8 mouse cellular contexts compared by ENCODE assay signal in genomic region chr6:64730030-64730429, GRCm38 (mm10). TPM values are rescaled to one million over a fixed set of nuclear protein-coding genes. Genes with fewer than 3 reads are reported as not detected.
DNase-seq lines count a peak whose midpoint lies in the region; ATAC-seq and TF ChIP-seq lines count a peak whose summit lies in the region.

No protein-coding gene starts in this region.

- H3K4me2 ChIP-seq in heart, embryonic 13.5 days = peak overlapping the region; percentile 95
- H3K4me2 ChIP-seq in forebrain, postnatal 0 days (ENCODE audit: low read depth) = peak overlapping the region; percentile 57

- H3K9ac ChIP-seq in heart, embryonic 13.5 days = no peak overlapping the region
- H3K9ac ChIP-seq in forebrain, postnatal 0 days = no peak overlapping the region

- intact Hi-C loops in heart, postnatal 14 days (cut with DNase I) = no loop called here

- H3K4me1 ChIP-seq in heart, embryonic 13.5 days = peaks cover 40% of the 10 kb centered on the region
- peaks cover 10% of the 10 kb centered on the region for H3K4me1 ChIP-seq in forebrain, postnatal 0 days (ENCODE audit: insufficient read depth)

- H3K36me3 ChIP-seq in heart, embryonic 13.5 days = no peaks in the 10 kb centered on the region
- no peaks in the 10 kb centered on the region for H3K36me3 ChIP-seq in forebrain, postnatal 0 days (ENCODE audit: insufficient read depth)

- H3K27ac ChIP-seq in heart, embryonic 13.5 days (replicated peaks) = no peak overlapping the region
- no peak overlapping the region for H3K27ac ChIP-seq in forebrain, postnatal 0 days (ENCODE audit: low read depth, low read length)

- H3K4me3 ChIP-seq in heart, embryonic 13.5 days = peak overlapping the region; percentile 58
- peak overlapping the region; percentile 37 for H3K4me3 ChIP-seq in forebrain, postnatal 0 days (ENCODE audit: low read depth, low read length)

- ATAC-seq in heart, embryonic 13.5 days (ENCODE audit: extremely low read depth, insufficient number of reproducible peaks, low FRiP score, low TSS enrichment) = no peak
- ATAC-seq in forebrain, postnatal 0 days = no peak
- ATAC-seq in megakaryocyte progenitor cell, adult 5-6 weeks (replicated peaks; ENCODE audit: poor library complexity) = peak; percentile 5; the same call in 1 of the 2 replicates

- no peak for TF ChIP-seq CTCF in brain, embryonic 14.5 days (IDR thresholded peaks at IDR 0.05; ENCODE audit: borderline replicate concordance, extremely low read depth, insufficient read depth, insufficient read length)
- no peak for TF ChIP-seq CTCF in forebrain, postnatal 0 days (IDR thresholded peaks at IDR 0.05; ENCODE audit: low read depth)

- no peak for DNase-seq in heart, postnatal 14 days
- peak; percentile 40 for DNase-seq in brain, embryonic 14.5 days (ENCODE audit: low read depth)
- DNase-seq in forebrain, postnatal 0 days = no peak
- no peak for DNase-seq in thymus, postnatal 25 days
- DNase-seq in left cerebral cortex, adult 18-20 months (ENCODE audit: low spot score in 2 of 2) = no peak
- no peak for DNase-seq in thymus, postnatal 0 days (ENCODE audit: low spot score)

- TF ChIP-seq POLR2A in brain, embryonic 14.5 days (IDR thresholded peaks at IDR 0.05; ENCODE audit: borderline replicate concordance, extremely low read depth, insufficient read depth, insufficient read length, poor library complexity, severe bottlenecking) = no peak

- H3K9me3 ChIP-seq in heart, embryonic 13.5 days = no peaks in the 10 kb centered on the region
- no peaks in the 10 kb centered on the region for H3K9me3 ChIP-seq in forebrain, postnatal 0 days (ENCODE audit: low read length)

- peaks cover 82% of the 10 kb centered on the region for H3K27me3 ChIP-seq in heart, embryonic 13.5 days (replicated peaks)
- H3K27me3 ChIP-seq in forebrain, postnatal 0 days (ENCODE audit: insufficient read depth, low read length) = peaks cover 73% of the 10 kb centered on the region

- 1% methylated on average over 19 of the region's 19 CpGs for WGBS in heart, embryonic 13.5 days
- WGBS in forebrain, postnatal 0 days = under 1% methylated on average over 19 of the region's 19 CpGs

RNA-seq across cellular contexts. Expression of gene Atoh1, which starts 1.1 kb away (rescaled TPM):
- polyA plus RNA-seq in heart, embryonic 13.5 days (2015; fragmentation: Nextera tagmentation; extraction: Ambion mirVana) = not detected in 2 replicates
- total RNA-seq in heart, postnatal 14 days (2021) = not detected
- 1.2 and 5.9 TPM in 2 replicates for polyA plus RNA-seq in brain, embryonic 14.5 days (2012; rRNA removed)
- total RNA-seq in forebrain, postnatal 0 days (2014; rRNA removed) = not detected in 2 replicates
- not detected in 2 replicates for polyA plus RNA-seq in forebrain, postnatal 0 days (2015; fragmentation: Nextera tagmentation; extraction: Ambion mirVana)
- total RNA-seq in megakaryocyte progenitor cell, adult 5-6 weeks (2015) = not detected in 2 replicates
- not detected in 2 replicates for total RNA-seq in megakaryocyte progenitor cell, adult 5-6 weeks (2017)
- total RNA-seq in left cerebral cortex, adult 18-20 months (2021) = not detected
- polyA plus RNA-seq in thymus, postnatal 0 days (2015; fragmentation: Nextera tagmentation; extraction: Ambion mirVana) = not detected in 2 replicates
